In genomic region chr5:21246794-21247193, GRCm38 (mm10) we compare ENCODE assay signal across 23 mouse cellular contexts.
DNase-seq lines count a peak whose midpoint lies in the region; ATAC-seq and TF ChIP-seq lines count a peak whose summit lies in the region.
"Had no signal": no experiment of that assay in that cellular context is flagged by ENCODE, and none has a peak within 500 bp of the region (broad histone marks: within the 10 kb centered on the region; RNA-seq: fewer than 3 reads in every experiment).

No protein-coding gene starts in this region.

- H3K27ac ChIP-seq in kidney, embryonic 14.5 days (ENCODE audit: low read depth, low read length): no peak overlapping the region
- H3K27ac ChIP-seq in ES-E14 (ENCODE audit: insufficient read depth, low read depth, low read length, poor library complexity, severe bottlenecking): no peak overlapping the region
- H3K27ac ChIP-seq: embryonic facial prominence, embryonic 10.5 days; heart, embryonic 10.5 days; layer of hippocampus, adult 2 months; limb, embryonic 15.5 days; macrophage; midbrain, embryonic 15.5 days; neural tube, embryonic 13.5 days had no signal

- peaks cover 9% of the 10 kb centered on the region; the same call in 1 of the 2 replicates for H3K4me1 ChIP-seq in kidney, embryonic 14.5 days (ENCODE audit: control insufficient read depth, insufficient read depth, low read length)
- peaks cover 0 to 3% of the 10 kb centered on the region in 2 experiments; a peak in 2 of 4 replicates for H3K4me1 ChIP-seq in ES-E14 (ENCODE audit: control insufficient read depth in 2 of 2, insufficient read depth in 2 of 2, low read length in 2 of 2, poor library complexity in 1 of 2)
- H3K4me1 ChIP-seq: embryonic facial prominence, embryonic 10.5 days; heart, embryonic 10.5 days; midbrain, embryonic 15.5 days had no signal

- no peak overlapping the region for H3K4me3 ChIP-seq in kidney, embryonic 14.5 days (ENCODE audit: low read length)
- H3K4me3 ChIP-seq in ES-E14 (ENCODE audit: insufficient read depth in 1 of 2, low read depth in 1 of 2, low read length in 2 of 2, poor library complexity in 1 of 2, severe bottlenecking in 1 of 2): no peak overlapping the region
- H3K4me3 ChIP-seq: embryonic facial prominence, embryonic 10.5 days; heart, embryonic 10.5 days; layer of hippocampus, adult 2 months; limb, embryonic 15.5 days; midbrain, embryonic 15.5 days; neural tube, embryonic 13.5 days had no signal

- ATAC-seq in kidney, embryonic 14.5 days (ENCODE audit: low FRiP score, low TSS enrichment): peak; percentile 25; the same call in 1 of the 2 replicates
- ATAC-seq: hindbrain, embryonic 16.5 days; liver, postnatal 0 days; midbrain, embryonic 15.5 days had no signal

- H3K36me3 ChIP-seq in kidney, embryonic 14.5 days (ENCODE audit: control insufficient read depth, insufficient read depth, low read length): no peaks in the 10 kb centered on the region
- H3K36me3 ChIP-seq in ES-E14 (ENCODE audit: control insufficient read depth, insufficient read depth, low read length, poor library complexity, severe bottlenecking): no peaks in the 10 kb centered on the region
- H3K36me3 ChIP-seq: embryonic facial prominence, embryonic 10.5 days; heart, embryonic 10.5 days; limb, embryonic 15.5 days; midbrain, embryonic 15.5 days; neural tube, embryonic 13.5 days had no signal

- intact Hi-C loops in left cerebral cortex, postnatal 14 days (cut with DNase I): no loop called here

- H3K9me3 ChIP-seq in kidney, embryonic 14.5 days (ENCODE audit: control insufficient read depth, low read length): peaks cover 2% of the 10 kb centered on the region; the same call in 1 of the 2 replicates
- H3K9me3 ChIP-seq in ES-E14 (ENCODE audit: control insufficient read depth, insufficient read depth, low read depth, low read length): no peaks in the 10 kb centered on the region
- H3K9me3 ChIP-seq: heart, embryonic 10.5 days; limb, embryonic 15.5 days; midbrain, embryonic 15.5 days; neural tube, embryonic 13.5 days had no signal

- H3K4me2 ChIP-seq in kidney, embryonic 14.5 days (replicated peaks; ENCODE audit: low read depth, low read length): no peak overlapping the region
- H3K4me2 ChIP-seq: limb, embryonic 15.5 days; midbrain, embryonic 15.5 days; neural tube, embryonic 13.5 days had no signal

- in situ Hi-C loops in ES-E14 (cut with MboI; ENCODE audit: low sequenced_read_pairs in 2 of 2, unreplicated experiment in 2 of 2): no loop called here

- no peaks in the 10 kb centered on the region for H3K27me3 ChIP-seq in kidney, embryonic 14.5 days (ENCODE audit: control insufficient read depth, insufficient read depth, low read length)
- H3K27me3 ChIP-seq: limb, embryonic 15.5 days; midbrain, embryonic 15.5 days; neural tube, embryonic 13.5 days had no signal

- no peak overlapping the region for H3K9ac ChIP-seq in kidney, embryonic 14.5 days (ENCODE audit: low read depth, low read length)
- no peak overlapping the region for H3K9ac ChIP-seq in ES-E14 (ENCODE audit: insufficient read depth, low read depth, low read length, poor library complexity, severe bottlenecking)
- H3K9ac ChIP-seq: limb, embryonic 15.5 days; liver, postnatal 0 days; midbrain, embryonic 15.5 days; neural tube, embryonic 13.5 days had no signal

- WGBS in kidney, embryonic 14.5 days: 52% methylated on average over 6 of the region's 6 CpGs

- DNase-seq in kidney, postnatal 25 days: no peak
- DNase-seq in 3T3-L1 (ENCODE audit: low read depth, low spot score) (peak; percentile 53), ES-E14 (ENCODE audit: low read depth, low spot score) (no peak)
- peak; percentile 42 for DNase-seq in adrenal gland, postnatal 25 days
- DNase-seq in frontal cortex, postnatal 14 days (ENCODE audit: low spot score in 2 of 2): no peak
- no peak for DNase-seq in left cerebral cortex, postnatal 14 days (ENCODE audit: low spot score in 2 of 2)
- no peak for DNase-seq in left cerebral cortex, adult 8-10 months (ENCODE audit: low spot score in 2 of 2)
- DNase-seq: cerebellum, adult 9-10 months; gastrocnemius, postnatal 14 days; heart, postnatal 14 days; kidney, adult 2 months; liver, postnatal 0 days; right cerebral cortex, adult 18-20 months; thymus, postnatal 25 days had no signal

TF ChIP-seq in ES-E14, 5 proteins besides CTCF, POLR2A, EP300 and RAD21:
- no peak for TF ChIP-seq ZC3H11A (IDR thresholded peaks at IDR 0.05; ENCODE audit: borderline replicate concordance, low read depth, low read length)
- TF ChIP-seq MAFK (IDR thresholded peaks at IDR 0.05; ENCODE audit: insufficient read depth, low read depth, low read length): peak; percentile 47; the same call in 1 of the 2 replicates

Comparison
In these comparisons a context has a peak if more than half of its experiments do, and no peak if none do; other contexts are left out.
1. DNase-seq: peak in 3T3-L1 (single experiment) and adrenal gland, postnatal 25 days (single experiment); none in kidney, postnatal 25 days (0 of 2), ES-E14 (single experiment), frontal cortex, postnatal 14 days (0 of 2), left cerebral cortex, postnatal 14 days (0 of 2) and left cerebral cortex, adult 8-10 months (0 of 2).